Mouse (Mus musculus): Measurements from ENCODE around the gene Hdac4.

The Hdac4 gene

DNA sequence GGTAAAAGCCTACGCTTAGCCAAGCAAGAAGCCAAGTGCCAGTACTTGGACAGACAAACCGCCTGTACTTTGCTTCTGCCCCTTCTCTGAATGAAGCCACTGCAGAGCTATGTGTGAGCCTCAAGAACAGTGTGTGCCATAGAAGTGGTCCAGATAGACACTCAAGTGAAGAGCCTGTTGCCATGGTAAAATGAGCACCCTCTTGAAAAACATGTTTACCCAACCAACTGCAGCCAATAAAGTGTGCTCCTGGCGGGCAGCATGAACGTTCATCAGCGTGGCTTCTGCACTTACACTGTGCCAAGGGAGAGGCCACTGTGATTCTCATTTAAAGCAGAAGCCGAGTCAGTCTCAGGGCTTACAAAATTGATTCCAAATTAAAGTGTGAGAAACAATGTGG lies 165.0 kb downstream of the Hdac4 start:
- no peak for DNase-seq (ENCODE audit: low read depth, low spot score)

DNA sequence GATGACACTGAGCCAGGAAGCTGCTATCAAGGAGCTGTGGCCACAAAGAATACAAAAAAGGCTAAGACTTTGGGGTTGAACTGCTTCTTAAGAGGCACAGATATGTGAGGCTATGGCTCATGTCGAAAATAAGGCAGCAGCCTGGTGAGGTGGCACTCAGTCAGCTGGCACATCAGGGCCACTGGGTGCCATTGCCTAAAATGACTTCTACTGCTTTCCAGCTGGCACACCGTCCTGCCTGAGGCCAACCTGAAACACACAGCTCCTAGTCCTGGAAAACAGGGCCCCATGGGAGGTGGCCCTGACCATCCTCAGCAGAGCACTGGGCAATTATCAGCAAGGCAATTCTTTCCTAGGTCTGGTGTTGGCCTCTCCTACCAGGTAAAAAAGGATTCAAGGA lies 167.3 kb downstream of the Hdac4 start:
- DNase-seq (ENCODE audit: low read depth, low spot score): no peak

DNA sequence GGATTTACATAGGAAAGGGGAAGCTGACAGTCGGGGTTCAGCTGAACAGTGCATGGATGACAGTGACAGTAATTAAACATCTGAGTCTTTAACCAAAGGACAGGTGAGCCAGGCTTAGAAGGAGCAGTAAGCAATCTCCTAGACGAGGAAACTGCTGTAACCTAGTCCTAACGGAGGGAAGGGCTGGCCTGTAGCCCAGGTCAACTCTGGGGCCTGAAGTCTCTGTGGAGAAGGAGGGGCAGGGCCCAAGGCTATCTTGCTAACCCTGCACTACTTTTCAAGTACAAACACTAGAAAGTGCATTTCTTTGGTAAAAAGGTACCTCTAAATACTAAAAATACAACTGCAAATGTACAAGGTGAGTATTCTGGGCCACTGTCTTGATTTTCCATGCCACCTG lies 169.1 kb downstream of the Hdac4 start:
- DNase-seq (ENCODE audit: low read depth, low spot score): no peak

DNA sequence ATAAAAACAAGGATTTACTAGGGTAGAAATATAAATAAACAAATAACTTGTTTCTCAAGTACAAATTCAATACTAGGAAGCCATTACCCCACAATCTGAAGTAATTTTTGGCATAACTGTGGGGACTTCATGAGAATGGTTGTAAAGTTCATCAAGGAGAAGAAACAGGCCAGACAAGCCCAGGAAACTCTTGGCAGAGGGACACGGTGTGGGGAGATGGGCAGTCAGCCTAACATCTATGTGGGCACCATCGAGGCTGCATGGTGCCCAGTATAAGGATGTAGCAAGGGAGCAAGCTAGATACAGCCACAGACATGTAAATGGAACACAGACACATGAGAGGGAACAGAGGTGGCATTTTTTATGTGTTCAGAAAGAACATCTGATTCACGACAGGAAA lies 171.6 kb downstream of the Hdac4 start:
- no peak for DNase-seq (ENCODE audit: low read depth, low spot score)

DNA sequence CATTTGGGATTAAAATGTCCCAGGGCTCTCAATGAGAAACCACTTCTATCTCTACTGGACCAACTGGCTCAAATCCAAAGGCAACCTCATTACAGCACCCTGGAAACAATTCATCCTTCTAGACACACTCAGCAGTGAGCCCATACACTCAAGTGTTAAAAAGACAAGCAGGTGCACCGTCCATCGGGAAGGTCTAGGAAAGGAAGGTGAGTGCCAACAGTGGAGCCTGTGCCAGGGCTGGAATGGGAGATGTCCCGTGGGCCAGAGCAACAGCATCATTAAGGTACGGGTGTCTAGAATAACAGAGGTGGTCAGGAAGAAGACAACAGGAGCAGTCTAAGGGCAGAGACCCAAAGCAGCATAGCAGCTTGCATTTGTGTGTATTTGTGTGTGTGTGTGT lies 173.5 kb downstream of the Hdac4 start:
- DNase-seq (ENCODE audit: low read depth, low spot score): no peak

DNA sequence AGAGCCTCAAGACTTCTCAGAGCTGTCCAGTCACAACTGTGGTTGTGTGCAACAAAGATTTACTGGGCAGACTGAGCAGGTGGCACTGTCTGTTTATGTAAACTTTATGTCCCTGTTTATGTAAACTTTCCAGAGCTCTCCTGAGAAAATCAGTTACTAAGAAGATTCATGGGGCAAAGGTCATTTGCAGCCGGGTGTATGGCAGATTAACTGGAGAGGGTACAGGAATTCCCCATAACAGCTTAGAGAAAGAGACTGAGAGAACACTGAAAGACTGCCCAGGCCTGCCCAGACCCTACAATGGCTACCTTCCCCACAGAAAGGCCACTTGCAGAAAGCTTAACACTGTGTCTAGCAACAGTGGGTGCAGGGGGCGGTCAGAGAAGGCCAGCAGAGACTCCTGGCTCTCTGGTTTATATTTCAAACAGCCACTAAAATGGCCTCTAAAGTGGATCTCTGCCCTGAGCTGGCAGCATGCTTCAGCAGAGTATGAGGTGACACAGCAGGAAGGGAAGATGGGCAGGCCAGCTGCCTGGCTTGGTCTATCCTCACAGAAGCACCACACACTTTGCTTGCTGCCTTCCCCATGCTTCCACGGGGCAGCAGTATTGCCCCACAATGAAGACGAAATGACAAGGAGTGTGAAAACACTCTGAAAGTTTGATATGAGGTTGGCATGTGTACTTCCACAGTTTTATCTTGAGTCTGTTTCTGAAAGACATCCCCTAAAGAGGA lies 179.4 kb downstream of the Hdac4 start:
- no peak for DNase-seq (ENCODE audit: low read depth, low spot score)

DNA sequence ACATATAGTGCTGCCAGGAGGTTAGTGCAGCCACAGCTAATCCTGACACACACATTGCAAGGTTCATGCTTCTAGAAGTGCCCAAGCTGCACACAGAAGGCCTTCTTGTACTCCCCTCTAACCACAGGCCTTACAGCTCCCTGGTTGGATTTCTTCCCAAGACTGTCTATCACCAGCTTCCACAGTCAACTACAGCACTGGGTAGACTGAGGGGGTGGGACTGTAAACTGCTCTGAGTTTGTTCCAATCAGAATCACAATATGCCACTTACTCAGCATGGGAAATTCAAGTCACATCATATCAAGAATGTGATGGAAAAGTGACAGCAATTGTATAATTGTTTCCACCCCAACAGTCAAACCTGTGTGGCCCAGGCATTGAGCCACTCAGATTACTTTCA lies 180.2 kb downstream of the Hdac4 start:
- DNase-seq (ENCODE audit: low read depth, low spot score): no peak

DNA sequence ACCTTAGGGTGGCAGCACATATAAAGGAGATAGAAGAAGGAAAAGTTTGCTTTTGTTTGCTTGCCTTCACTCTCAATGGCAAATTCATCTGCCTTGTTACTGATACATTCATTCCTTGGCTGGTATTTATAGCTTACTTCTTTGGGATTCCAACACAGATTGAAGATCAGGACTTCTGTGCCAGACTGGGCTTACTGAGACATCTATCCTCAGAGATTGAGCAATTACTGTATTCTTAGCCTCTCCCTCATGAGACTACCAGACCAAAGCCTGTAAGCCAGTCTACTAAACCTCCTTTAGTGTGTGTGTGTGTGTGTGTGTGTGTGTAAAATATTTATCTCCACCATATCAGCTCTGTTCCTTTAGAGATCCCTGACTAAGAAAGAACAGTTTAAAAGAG lies 181.0 kb downstream of the Hdac4 start:
- DNase-seq (ENCODE audit: low read depth, low spot score): no peak

DNA sequence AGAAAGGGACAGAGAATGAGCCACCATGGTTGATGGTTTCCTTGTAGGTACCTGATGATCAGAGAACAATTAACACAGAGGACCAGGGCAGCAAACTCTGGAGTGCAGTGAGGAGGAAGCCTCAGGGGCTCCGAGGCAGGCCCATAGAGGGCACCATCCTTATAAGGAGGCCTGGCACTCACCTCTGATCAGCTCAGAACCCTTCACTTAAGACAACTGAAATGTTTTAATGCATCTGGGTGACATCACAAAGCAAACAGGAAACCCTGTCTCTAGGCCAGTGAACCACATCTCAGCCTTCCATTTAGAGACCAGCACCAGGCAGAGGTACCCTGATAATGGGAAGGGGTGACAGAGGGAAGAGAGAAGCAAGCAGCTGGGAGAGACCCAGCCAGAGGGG lies 188.8 kb downstream of the Hdac4 start:
- no peak for DNase-seq (ENCODE audit: low read depth, low spot score)

DNA sequence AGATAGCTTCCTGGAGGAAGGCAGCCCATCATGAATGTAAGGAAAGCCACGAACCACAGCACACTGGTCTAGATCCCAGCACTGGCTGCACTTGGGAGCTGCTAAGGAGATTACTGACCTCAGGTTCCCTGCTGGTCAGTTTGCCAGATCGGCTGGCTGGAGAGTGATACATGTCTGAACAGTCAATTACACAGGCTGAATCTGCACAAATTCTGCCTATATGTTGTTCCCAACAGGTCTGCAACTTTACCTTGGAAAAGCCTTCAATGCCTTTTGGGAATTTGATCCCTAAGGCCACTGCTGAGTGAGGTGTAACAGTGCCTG lies 189.9 kb downstream of the Hdac4 start:
- DNase-seq (ENCODE audit: low read depth, low spot score): no peak

DNA sequence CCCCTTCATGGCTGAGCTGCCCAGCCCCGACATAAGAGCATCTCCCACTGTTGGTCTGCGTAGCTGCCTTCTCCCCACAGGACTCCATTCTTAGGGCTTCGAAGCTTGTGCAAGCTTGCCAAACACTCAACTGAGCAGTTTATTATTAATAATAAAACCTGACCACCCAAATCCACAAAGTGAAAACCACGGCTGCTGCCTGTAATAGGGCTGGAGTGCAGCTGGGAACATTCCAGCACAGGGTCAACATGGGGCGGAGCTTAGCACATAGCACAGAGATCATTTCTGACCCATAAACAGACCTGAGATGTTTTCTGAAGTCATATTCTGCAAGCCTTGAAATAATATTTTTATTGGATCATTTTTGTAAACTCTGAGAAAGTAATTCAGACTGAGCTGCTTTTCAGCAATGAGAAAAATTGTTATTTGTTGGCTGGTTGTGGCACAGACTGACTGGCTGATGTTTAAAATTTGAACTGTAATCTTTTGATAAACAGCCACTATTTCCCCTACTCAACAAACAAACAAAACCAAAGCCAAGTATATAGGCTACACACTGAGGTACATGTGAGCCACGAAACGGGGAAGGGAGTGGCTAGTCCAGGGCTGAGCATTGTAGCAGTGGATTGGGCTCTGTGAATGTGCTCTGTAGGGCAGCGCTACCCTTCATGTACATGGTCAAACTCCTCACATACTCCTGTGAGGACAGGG lies 190.4 kb downstream of the Hdac4 start:
- DNase-seq (ENCODE audit: low read depth, low spot score): no peak

DNA sequence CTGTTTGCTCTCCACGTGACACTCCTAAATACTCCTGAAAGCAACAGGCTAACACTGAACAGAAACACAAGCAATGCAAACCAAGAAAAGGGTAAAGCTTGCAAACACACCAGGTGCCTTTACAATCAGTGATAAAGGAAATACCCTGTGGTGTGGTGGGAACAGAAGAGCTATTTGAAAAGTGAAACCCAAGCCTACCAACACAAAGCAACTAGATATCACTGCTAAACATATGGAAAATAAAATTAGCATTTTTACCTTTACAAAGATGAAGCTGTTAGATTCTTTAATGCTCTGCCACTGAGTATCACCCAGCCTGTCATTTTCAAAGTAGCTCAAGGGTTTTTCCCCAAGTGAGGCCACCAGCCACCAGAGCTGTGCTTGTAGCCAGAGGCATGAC lies 191.4 kb downstream of the Hdac4 start:
- DNase-seq (ENCODE audit: low read depth, low spot score): no peak

DNA sequence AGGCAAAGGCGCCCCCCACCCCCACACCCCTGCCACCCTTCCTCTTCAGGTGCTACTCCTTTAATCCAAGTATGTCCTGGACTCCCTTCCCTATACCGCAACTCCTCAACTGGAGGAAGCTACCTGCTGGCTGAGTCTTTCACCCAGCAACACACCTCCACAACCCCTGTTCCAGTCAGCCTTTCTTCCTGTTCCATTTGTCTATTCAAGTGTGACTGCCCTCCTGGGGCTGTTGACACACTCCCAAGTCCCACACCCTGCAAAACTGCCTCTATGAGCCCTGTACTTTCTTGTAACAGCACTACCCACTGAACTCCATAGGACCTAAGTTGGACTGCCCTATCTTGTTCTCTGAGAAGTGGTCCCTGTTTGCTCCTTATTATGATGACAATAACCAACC lies 195.3 kb downstream of the Hdac4 start:
- no peak for DNase-seq (ENCODE audit: low read depth, low spot score)

DNA sequence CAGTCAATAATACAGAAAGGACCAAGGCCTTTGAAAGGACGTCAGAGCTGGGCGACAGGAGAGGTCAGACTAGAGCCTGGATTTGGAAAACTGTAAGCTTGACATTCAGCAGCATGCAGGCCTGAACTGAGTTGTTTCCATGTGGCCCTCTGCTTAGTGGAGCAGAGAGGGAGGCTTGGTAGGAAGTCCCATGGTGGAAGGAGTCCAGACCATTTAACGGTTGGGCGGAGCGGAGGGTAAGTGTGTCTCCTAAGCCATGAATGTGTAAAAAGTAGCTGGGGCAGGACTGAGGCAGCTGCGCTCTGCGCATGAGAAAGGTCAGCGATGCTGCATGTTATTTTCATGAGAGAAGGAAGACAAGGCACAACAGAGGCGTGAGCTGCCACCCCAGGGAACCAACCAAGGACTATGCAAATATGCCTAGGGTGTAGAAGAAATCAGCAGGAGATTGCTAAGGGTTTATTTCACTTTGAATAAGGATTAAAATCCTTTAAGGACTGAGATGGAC lies 201.8 kb downstream of the Hdac4 start:
- DNase-seq (ENCODE audit: low read depth, low spot score): no peak

DNA sequence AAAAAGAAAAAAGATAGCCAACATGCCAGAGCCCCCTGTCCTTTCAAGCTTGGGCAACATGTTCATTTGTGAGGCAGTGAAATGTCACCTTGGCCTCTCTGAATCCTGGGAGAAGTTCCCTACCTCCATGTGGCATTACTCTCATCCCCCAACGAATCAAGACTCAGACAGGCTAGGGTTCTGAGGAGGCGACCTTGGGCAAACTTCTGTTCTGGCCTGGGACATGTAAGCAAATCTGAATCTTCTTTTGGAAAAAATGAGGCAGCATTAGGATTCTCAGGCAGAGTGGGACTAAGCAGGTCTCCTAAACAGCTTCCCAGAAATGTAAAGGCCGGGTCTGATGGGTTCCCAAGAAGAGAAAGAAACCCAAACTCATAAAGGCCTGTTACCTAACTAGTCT lies 202.8 kb downstream of the Hdac4 start:
- no peak for DNase-seq (ENCODE audit: low read depth, low spot score)

DNA sequence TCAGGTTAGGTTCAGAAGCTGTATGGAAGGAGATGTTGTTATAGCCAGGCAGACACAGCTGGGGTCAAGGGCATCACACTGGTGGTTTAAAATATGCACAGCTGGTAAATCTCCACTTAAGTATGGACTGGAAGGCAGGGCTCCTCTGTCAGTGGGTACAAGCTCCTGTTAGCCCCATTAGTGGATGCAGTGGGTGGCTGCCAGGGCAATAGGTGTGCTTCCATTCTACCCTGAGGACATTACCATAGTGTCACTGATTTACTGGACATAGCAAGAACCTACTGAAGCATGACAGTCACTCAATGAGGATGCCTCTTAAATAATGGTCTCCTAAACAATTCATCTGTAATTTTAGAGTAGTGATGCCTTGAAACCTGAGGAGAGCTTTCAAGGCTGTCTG lies 203.9 kb downstream of the Hdac4 start:
- DNase-seq (ENCODE audit: low read depth, low spot score): no peak

DNA sequence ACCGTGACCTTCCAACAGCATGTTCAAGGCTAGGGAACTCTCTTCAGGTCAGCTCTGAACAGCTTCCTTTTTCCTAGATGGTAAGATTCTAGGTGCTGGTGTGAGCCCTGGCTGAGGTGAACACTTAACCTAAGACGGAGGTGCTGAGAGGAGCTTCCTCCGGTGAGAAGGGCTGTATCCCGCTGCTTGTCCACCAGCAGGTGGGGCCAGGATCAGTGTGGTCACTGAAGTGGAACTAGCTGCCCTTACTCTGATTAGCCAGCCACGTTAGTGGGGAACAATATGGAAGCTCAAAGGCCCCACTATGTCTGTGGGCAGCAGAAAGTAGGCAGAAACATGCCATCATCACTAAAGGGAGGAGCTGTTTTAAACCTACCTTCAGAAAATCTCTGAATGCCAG lies 204.6 kb downstream of the Hdac4 start:
- no peak for DNase-seq (ENCODE audit: low read depth, low spot score)

DNA sequence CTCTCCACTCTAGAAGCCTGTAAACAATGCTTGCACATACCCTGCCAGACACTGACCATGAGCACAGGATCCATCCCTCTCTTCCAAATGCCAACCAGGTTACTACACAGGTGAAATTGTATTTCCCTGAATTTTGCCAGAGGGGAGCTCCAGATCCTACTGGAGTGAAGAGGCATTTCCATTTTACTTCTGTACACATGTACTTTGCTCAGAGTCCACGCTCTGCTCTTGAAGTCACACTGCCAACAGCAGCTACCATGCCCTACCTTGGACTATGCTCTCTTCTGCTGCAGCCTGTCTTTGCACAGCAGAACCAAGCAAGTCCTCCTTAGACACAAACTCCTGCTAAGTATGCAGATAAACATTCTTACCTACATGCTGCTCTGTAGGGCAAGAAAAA lies 206.6 kb downstream of the Hdac4 start:
- no peak for DNase-seq (ENCODE audit: low read depth, low spot score)

DNA sequence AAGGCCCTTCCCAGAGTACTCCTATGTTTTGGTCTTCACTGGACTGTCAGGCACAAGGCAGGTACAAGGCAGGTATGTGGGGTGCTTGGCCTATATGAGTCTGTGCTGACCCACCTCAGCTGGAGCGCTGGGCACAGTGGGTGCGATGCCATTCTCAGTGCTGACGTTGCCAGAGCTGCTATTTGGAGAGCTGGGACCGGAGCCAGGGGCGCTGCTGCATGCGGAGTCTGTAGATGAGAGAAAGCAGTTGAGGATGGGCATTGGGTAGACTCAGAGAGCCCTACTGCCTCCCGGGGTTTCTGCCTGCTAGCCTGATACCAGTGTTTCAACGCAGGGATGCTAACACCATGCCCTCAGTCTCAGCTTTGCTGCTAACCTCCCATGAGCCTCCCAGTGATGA lies 208.1 kb downstream of the Hdac4 start:
- DNase-seq (ENCODE audit: low read depth, low spot score): no peak

DNA sequence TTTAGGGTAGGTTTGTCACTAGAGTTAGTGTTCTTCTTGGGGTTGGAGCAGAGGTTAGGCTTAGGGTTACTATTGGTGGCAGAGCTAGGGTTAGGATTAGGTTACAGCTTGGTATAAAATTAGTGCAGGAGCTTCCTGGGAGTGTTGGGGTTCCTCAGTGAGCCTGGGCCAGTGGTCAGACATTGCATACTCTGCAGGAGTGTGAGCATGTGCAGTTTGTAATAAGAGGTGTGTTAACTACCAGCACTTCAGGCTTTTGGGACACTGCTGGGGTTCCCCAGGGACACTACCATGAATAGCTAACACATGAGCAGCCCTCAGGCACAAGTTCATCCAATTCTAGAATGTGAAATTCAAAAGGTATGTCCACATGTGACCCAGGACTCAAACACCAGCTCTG lies 209.7 kb downstream of the Hdac4 start:
- no peak for DNase-seq (ENCODE audit: low read depth, low spot score)

DNA sequence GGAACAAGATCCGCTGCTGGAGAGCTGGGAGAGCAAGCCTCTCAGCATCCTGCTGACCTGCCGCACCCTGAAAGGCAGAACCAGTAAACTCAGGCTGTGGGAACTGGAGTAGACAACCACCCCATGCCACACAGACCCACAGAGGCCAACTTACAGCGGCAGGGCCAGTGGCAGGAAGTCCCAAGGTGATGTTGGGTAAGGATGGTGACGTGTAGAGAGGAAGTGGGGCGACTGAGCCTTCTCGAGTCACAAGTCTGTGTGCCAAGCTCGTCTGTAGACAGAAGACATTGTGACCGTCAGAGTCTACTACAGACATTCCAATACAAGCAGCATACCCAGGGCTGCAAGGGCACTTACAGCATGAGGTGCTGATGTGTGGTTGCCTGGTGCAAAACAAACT lies 211.0 kb downstream of the Hdac4 start:
- DNase-seq (ENCODE audit: low read depth, low spot score): no peak

DNA sequence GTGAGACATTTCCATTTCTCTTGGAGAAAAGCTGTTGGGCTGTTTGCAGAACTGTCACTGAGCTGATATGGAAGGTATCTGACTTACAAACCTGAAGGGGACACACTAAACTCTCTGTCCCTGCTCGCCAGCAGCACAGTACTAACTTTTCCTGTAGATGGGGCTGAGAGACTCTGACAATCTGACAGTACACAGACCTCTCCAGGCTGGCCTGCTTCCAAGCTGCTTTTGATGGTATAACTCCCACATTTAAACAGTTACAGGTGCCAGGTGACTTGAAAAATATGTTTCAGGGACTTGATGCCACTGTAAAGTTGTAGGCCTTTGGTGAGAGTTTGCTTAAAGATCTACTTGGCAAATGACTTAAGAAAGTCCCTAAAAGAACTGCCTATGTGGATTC lies 214.1 kb downstream of the Hdac4 start:
- no peak for DNase-seq (ENCODE audit: low read depth, low spot score)

DNA sequence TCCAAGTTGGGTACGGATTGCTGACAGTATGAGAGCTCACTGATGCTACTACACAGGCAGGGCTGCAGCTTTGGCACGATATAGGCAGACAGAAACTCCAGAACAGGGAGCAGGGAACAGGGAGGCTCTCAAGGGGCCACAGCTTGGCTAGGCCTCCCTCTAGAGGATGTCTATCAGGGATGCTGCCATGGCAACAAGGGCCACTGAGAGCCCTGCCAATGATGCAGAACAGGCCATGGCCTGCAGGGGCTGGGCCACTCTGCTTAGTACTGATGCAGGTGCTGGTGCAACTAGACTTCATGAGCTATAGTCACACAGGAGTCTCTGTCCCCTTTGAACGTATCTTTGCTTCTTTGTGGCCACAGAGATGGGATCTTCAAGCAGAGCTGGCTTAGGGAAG lies 217.1 kb downstream of the Hdac4 start:
- no peak for DNase-seq (ENCODE audit: low read depth, low spot score)

All from brain, embryonic 18.5 days (tissue).